Mouse (Mus musculus): ENCODE results near the gene Bmpr1a.
"Not testable (repeated sequence)": the region's sequence is repeated elsewhere in the genome, so short reads cannot be mapped to it uniquely, and the experiment has no call there.

Bmpr1a gene

DNA sequence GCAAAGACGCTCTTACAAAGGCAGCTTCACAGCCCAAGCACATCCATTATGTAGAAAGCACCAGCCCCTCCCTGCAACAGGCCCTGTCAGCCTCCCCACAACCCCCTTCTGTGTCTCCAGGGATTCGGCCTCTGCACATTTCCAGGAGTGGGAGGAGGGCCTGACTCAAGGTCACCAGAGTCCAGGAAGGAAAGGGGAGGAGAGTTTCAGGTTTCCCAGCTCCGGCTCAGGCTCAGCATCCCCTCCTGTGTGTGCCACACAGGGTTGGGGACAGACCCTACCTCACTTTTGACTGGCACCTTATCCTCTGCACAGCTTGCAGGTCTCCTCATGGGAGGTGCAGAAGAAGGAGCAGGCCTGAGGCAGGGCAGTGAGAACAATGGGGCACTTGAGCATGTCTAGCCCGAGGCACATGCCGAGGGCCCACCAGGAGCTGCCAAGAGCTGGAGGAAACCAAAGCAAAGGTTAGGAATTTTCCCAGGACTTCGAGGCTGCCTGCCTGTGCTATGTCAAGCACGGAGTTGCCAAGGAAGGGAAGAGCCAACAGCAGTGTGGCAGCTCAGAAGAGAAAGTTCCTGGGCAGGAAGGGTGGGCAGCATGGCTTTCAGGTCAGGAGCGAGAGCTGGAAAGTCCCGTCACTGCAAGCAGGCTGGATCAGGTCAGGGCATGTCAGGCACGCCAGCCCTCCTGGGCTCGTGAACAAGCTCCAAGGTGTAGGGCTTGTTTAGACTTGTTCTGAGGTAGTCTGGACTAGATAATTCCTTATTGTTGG is 124.4 kb downstream of the Bmpr1a start:
- no peak for DNase-seq

DNA sequence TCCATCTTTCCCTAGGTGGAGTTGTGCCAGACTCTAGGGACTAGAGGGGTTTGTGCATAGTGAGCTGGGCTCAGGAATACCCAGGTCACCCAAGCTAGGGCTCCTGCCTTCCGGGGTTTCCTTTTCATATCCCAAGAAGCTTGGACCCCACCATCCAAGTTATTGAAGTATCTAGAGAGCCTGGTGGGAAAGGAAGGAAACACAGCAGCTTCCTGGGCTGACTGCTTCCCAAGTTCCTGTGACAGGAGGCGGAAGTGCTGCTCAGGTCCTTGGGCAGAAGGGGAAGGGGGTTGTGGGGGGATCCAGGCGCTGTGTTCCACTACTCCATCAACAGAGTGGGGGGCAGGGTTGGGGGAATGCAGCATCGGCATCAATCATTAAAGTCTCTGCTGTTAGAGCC is 126.0 kb downstream of the Bmpr1a start:
- DNase-seq = no peak

DNA sequence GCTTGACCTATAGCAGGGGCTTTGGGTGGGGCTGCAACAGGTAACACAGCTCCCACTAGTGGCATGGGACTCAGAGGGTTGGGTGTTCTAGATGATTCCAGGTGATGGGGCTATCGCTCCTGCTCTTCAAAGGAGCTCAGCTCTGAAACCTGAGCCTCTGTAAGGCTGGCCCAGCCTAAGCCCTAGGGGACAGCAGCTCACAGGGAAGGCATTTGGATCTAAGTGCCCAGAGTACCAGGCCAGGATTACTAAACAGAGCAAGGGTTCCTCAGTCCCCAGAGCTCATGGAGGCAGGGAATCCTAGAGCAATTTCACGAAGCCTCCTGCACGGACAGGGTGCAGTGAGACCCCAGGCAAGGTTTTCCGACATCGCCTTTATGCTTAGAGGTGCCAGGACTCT is 127.2 kb downstream of the Bmpr1a start:
- no peak for DNase-seq

DNA sequence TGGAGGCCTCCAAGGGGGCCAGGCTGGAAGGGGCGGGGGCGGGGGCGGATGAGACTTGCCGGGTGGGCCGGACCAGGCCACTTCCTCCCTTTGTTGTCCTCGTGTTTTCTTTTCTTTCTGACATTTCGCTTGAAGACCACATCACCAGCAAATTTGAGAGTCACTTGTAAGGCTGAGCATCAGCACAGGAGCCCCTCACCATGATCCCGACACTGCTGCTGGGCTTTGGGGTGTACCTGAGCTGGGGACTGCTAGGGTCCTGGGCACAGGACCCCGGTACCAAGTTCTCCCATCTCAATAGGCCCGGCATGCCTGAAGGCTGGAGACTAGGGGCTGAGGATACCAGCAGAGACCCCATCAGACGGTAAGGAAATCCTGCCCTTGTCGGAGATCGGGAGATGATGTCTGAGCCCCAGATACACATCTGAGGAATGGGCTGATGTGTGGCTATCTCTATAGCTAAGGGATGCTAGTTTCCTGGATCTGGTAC is 127.7 kb downstream of the Bmpr1a start, which contains the start of gene Mmrn2:
Gene Mmrn2 (plus strand): TSS at position 51 of the 490 bp plus-strand sequence.
- DNase-seq = no peak

DNA sequence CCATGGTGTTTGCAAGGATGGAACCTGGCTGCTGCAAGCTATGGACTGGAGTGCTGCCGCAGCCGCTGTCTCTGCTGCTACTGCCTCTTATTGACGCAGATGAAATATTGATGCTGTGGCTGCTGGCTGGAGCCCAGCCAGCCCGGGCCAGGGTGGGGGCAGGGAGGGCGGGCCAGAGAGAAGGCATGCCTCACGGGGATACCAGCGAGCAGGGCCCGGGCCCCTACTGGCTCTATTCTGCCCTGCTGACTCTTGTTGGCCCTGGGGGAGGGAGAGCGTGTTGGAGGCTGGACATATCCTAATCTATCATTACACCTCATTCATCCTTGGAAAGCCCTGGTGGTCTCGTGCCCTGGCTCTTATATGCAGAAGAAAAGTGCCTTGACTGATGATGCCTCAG is 128.6 kb downstream of the Bmpr1a start, which contains the start of gene Sncg:
Gene Sncg (minus strand): TSS at position 213 of the 400 bp plus-strand sequence.
- DNase-seq = no peak

DNA sequence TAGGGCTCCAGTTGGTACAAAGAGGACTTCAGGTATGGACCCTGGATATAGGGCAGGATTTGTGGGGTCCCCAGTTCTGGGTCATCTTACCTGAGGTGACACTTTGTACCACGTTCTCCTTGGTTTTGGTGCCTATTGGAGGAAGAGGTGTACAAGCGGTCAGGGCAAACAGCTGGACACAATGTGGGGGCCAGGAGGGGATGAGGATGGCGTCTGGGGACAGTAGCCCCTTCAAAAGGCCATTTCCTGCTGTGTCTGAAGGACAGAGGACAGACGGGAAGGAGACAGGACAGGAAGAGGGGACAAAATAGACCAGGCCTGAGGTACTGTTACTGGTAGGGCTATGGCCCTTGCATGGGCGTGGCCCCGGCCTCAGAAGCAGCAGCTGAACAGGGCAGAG is 129.6 kb downstream of the Bmpr1a start:
- no peak for DNase-seq

DNA sequence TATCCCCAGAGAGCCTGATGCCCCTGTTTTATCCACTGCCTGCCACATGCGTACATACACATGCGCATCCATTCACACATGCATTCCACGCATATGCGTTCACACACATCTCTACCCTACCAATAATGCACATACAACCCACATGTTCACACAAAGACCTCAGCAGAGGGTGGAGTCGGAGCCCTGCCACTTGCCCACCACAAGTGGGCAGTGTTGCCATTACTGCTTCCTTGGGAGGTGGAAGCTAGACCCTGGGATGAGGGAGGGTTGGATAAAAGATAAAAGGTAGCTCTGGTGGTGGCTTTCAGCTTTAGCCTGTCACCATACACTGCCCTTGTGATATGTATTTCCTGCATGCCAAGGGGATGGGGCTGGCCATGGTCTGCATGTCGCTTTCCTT is 130.5 kb downstream of the Bmpr1a start:
- DNase-seq = peak; percentile 36

DNA sequence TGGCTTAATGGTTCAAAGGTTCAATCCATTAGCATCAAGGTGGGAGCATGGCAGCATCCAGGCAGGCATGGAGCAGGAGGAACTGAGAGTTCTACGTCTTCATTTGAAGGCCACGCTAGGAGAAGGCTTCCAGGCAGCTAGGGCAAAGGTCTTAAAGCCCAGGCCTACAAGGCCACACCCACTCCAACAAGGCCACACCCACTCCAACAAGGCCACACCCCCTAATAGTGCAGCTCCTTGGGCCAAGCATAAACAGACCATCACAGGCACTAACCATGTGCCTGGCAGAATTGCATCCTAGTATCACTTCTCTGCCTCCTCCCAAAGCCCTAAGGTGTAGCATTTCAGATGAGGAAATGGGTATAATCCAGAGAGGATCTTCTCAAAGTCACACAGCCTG is 131.4 kb downstream of the Bmpr1a start:
- no peak for DNase-seq

DNA sequence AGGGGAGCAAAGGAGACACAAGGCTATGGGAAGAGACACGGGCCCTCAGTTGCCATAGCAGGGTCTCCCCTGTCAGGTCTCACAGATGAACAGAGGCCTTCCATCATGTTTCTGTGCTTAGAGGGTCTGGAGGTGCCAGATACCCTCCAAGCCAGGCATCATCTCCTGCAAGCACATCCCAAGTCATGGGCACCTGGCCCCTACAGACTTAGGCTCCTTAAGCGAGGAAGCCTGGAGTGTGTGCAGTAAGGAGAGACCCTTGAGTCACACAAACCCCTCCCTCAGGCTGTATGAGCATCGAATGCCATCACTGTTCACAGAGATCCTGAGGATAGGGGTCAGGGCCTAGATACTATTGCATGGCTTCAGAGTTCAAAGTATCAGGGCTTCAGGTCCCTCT is 132.2 kb downstream of the Bmpr1a start:
- DNase-seq = no peak

DNA sequence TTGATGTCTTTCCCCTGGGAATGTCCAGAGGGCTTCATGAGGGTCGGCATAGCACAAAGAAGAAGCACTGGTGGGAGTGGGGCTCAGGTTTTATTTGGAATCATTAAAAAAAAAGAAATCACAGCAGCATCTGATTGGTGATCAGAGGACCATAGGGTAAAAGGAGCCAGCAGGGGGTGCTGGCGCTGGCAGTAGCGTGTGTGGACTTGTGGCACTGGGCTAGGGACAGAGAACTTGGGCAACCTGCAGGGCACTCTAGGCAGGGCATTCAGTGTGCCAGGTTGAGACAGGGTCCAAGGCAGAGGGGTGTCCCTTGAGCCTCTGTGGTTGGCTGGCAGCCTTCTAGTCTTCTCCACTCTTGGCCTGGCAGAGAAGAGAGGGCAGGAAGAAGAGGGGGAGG is 132.9 kb downstream of the Bmpr1a start:
- DNase-seq = no peak

DNA sequence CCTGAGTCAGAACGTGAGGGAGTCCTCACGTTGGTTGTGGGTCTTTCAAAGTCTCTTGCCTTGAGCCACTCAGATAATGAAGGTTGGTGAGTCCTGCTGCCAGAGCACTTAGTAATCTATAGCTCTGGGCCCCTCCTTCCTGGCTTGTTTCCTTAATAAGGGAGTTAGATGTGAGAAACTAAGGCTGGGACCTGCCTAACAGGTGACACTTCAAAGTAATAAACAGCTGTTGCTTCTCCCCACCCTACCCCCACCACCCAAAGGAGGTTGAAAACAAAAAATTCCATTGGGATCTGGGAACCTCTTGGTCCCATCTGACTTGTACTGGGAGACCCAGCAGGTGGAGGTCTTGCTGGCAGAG is 138.0 kb downstream of the Bmpr1a start:
- no peak for DNase-seq

DNA sequence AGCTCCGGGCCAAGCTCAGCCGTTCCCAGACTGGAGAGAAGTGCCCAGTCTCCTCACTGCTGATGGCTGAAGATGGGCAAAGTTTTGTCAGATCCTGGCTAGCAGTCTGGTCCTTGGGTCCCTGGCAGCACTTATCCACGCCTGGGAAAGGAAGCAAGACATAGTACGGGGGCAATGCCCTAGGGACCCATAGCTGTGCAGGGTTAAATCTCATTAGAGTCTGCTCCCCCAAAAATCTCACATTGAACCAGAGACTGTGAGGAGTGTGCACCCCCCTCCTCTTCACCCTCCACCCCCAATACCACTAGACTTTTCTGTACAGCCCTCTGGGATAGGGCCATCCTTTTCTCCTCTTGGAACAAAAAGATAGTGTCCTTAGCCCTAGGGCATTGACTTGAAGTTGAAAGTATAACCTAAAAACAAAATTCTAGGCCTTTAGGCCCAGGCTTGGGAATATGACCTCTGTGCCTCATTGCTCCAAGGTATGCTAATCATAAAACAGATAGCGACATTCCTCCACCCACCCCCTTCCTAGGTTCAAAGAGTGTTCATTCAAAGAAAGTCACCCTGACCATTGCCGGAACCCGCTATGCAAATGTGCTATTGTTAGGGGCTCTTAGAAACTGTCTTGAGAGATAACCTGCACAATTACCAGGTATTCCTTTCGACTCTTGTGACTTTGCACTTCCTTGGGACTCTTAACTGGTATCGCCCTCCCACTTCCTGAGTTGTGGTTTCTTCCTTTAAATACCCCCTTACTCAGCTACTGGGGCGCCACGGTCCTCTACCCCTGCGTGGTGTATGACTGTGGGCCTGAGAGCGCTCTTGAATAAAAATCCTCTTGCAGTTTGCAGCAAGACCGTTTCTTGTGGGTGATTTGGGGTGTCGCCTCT is 138.6 kb downstream of the Bmpr1a start:
- not testable (repeated sequence) for DNase-seq

DNA sequence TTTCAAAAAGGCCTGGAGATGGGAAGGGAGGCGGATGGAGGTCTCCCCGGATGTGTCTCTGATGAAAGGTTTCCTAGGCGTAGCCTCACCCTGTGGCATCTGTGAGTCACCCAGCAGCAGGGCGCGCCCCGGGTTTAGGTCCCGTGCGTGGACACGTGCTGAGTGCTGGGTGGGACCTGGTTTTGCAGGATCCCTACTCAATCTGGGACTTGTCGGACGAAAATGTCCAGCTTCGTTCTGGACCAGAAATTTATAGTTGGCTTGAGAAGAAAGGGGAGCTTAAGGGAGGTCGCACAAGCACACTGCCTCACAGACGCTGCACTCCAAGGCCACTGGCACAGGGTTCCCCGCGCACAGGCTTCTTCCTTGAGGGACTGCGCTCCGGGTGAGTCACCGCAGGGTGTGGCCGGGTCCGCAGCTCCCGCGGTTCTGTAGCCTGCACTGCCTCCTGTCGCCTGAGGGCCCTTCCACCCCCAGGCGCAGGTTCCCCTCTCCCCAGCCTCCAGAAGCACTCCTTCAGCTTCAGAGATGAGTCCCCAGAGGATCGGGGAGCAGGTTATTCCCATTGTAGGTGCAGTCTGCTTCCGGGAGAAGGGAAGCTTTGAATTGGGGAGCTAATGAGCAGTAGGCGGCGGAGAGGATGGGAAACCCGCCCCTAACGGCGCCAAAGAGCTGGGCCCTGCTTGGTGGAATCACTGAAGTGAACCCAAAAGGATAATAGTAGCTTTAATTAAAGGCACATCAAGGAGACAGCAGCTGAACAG is 139.5 kb downstream of the Bmpr1a start:
- peak; percentile 43 for DNase-seq

DNA sequence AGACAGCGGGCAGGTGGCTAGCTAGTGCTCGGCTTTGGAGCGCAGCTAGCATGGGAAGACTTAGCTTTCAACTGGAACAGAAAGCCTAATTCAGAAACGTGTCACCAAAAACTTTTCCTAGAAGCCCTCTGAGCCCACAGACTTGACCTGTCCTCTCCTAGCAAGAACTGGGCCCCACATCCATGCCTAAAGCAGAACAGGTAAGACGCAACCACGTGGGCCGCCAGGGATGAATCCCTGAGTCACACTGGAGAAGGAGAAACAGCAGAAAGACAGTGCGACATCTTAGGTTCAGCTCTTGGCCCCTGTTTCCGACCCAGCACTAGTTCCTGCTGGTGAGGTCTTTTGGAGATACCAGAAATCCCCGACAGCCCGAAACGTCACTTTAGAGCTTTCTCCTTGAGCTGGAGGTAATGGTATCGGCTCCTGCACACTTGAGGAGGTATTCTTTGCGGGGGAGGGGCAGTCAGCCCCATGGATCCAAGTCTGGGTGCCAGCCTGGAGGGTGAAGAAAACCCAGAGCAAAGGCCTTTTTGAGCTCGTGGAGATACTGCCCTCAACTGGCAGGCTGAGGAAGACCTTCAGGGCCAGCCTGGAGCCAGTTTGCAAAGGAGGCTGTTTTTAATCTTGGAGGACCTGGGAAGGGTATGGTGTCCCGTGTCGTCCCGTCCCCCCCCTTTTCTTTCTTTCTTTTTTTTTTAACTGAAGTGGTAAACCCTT is 140.3 kb downstream of the Bmpr1a start:
- DNase-seq = peak; percentile 58

DNA sequence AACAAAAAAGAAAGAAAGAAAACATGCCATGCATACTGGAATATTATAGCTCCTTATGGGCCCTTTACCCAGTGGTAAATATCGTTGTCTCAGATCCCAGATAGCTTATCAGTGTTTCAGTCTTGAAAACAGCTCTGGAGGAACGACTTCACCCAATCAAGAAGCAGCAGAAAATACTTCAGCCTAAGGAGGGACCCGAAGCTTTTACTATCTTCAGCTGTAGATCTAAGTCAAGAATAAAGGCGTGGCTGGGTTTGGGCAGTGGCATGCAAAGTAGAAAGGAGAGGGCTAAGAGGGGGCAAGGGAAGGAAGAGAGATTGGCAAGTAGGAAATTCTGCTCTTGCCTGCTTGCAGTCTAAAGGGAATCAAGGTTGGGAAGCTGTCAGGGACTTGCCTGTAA is 141.0 kb downstream of the Bmpr1a start:
- DNase-seq = no peak

Data from right cerebral cortex, postnatal 25 days (tissue).